Mouse (Mus musculus): ENCODE data around the gene Tcf7. TPM values are rescaled to one million over a fixed set of nuclear protein-coding genes. Genes with fewer than 3 reads are reported as not detected.

The Tcf7 gene
- polyA plus RNA-seq, 1 experiment from 2014 or later = 3.8 TPM

GRCm38 (mm10) chr11:52260878-52261277 is 21.9 kb downstream of the Tcf7 start:
- no peaks in the 10 kb centered on the region for H3K9me3 ChIP-seq (replicated peaks)
- H3K4me2 ChIP-seq = no peak overlapping the region
- H3K4me1 ChIP-seq = peaks cover 7% of the 10 kb centered on the region; the same call in 1 of the 2 replicates
- H3K9ac ChIP-seq = no peak overlapping the region
- no peaks in the 10 kb centered on the region for H3K27me3 ChIP-seq (replicated peaks)
- no peak for ATAC-seq
- H3K4me3 ChIP-seq = no peak overlapping the region
- no peak overlapping the region for H3K27ac ChIP-seq
- WGBS (ENCODE audit: insufficient replicate concordance) = 65% methylated on average over 4 of the region's 4 CpGs
- H3K36me3 ChIP-seq = peaks cover 3% of the 10 kb centered on the region; the same call in 1 of the 2 replicates

GRCm38 (mm10) chr11:52258711-52259110 is 24.1 kb downstream of the Tcf7 start:
- H3K27ac ChIP-seq = no peak overlapping the region
- no peaks in the 10 kb centered on the region for H3K9me3 ChIP-seq (replicated peaks)
- H3K9ac ChIP-seq = no peak overlapping the region
- peaks cover 3% of the 10 kb centered on the region; the same call in 1 of the 2 replicates for H3K36me3 ChIP-seq
- H3K4me2 ChIP-seq = no peak overlapping the region
- H3K27me3 ChIP-seq (replicated peaks) = no peaks in the 10 kb centered on the region
- H3K4me1 ChIP-seq = no peaks in the 10 kb centered on the region
- 48% methylated on average over 5 of the region's 5 CpGs for WGBS (ENCODE audit: insufficient replicate concordance)
- no peak for ATAC-seq
- H3K4me3 ChIP-seq = no peak overlapping the region

- Histone ChIP-seq H3K4me2 (no peak overlapping the region), H3K9me3 (replicated peaks) (no peaks in the 10 kb centered on the region), H3K4me3 (no peak overlapping the region), H3K9ac (no peak overlapping the region), H3K36me3 (peaks cover 3% of the 10 kb centered on the region; the same call in 1 of the 2 replicates), H3K27me3 (replicated peaks) (no peaks in the 10 kb centered on the region), H3K4me1 (no peaks in the 10 kb centered on the region), H3K27ac (no peak overlapping the region)
- ATAC-seq = no peak
- 61% methylated on average over 3 of the region's 3 CpGs for WGBS (ENCODE audit: insufficient replicate concordance)
Measured at GRCm38 (mm10) chr11:52257376-52257775, 25.4 kb downstream of the Tcf7 start.

- Histone ChIP-seq H3K36me3 (peaks cover 5% of the 10 kb centered on the region), H3K27me3 (replicated peaks) (no peaks in the 10 kb centered on the region), H3K4me2 (no peak overlapping the region), H3K9me3 (replicated peaks) (no peaks in the 10 kb centered on the region), H3K27ac (no peak overlapping the region), H3K9ac (no peak overlapping the region), H3K4me3 (no peak overlapping the region), H3K4me1 (no peaks in the 10 kb centered on the region)
- no peak for ATAC-seq
- 72% methylated on average over 8 of the region's 8 CpGs for WGBS (ENCODE audit: insufficient replicate concordance)
Measured at GRCm38 (mm10) chr11:52255077-52255476, 27.7 kb downstream of the Tcf7 start.

- Histone ChIP-seq H3K9me3 (replicated peaks) (no peaks in the 10 kb centered on the region), H3K4me1 (no peaks in the 10 kb centered on the region), H3K4me3 (no peak overlapping the region), H3K36me3 (peaks cover 16% of the 10 kb centered on the region), H3K4me2 (no peak overlapping the region), H3K9ac (no peak overlapping the region), H3K27ac (no peak overlapping the region), H3K27me3 (replicated peaks) (no peaks in the 10 kb centered on the region)
- ATAC-seq = no peak
- 63% methylated on average over 11 of the region's 11 CpGs for WGBS (ENCODE audit: insufficient replicate concordance)
Measured at GRCm38 (mm10) chr11:52253674-52254375, 29.0 kb downstream of the Tcf7 start.

- Histone ChIP-seq H3K9me3 (replicated peaks) (no peaks in the 10 kb centered on the region), H3K9ac (no peak overlapping the region), H3K36me3 (peaks cover 26% of the 10 kb centered on the region), H3K27ac (no peak overlapping the region), H3K4me2 (no peak overlapping the region), H3K4me1 (no peaks in the 10 kb centered on the region), H3K4me3 (no peak overlapping the region), H3K27me3 (replicated peaks) (no peaks in the 10 kb centered on the region)
- 55% methylated on average over 1 of the region's 1 CpGs for WGBS (ENCODE audit: insufficient replicate concordance)
- no peak for ATAC-seq
Measured at GRCm38 (mm10) chr11:52252692-52253091, 30.1 kb downstream of the Tcf7 start.

- no peak overlapping the region for H3K4me3 ChIP-seq
- H3K27me3 ChIP-seq (replicated peaks) = no peaks in the 10 kb centered on the region
- no peaks in the 10 kb centered on the region for H3K9me3 ChIP-seq (replicated peaks)
- no peak overlapping the region for H3K4me2 ChIP-seq
- no peak for ATAC-seq
- H3K9ac ChIP-seq = no peak overlapping the region
- H3K4me1 ChIP-seq = no peaks in the 10 kb centered on the region
- H3K27ac ChIP-seq = no peak overlapping the region
- WGBS (ENCODE audit: insufficient replicate concordance) = 76% methylated on average over 5 of the region's 5 CpGs
- peaks cover 35% of the 10 kb centered on the region for H3K36me3 ChIP-seq
Measured at GRCm38 (mm10) chr11:52251770-52252169, 31.0 kb downstream of the Tcf7 start.

- no peak overlapping the region for H3K27ac ChIP-seq
- no peaks in the 10 kb centered on the region for H3K4me1 ChIP-seq
- 78% methylated on average over 2 of the region's 2 CpGs for WGBS (ENCODE audit: insufficient replicate concordance)
- H3K4me3 ChIP-seq = no peak overlapping the region
- no peaks in the 10 kb centered on the region for H3K9me3 ChIP-seq (replicated peaks)
- peaks cover 55% of the 10 kb centered on the region for H3K36me3 ChIP-seq
- no peak for ATAC-seq
- no peak overlapping the region for H3K4me2 ChIP-seq
- H3K9ac ChIP-seq = no peak overlapping the region
- H3K27me3 ChIP-seq (replicated peaks) = no peaks in the 10 kb centered on the region
Measured at GRCm38 (mm10) chr11:52249452-52249851, 33.4 kb downstream of the Tcf7 start.

GRCm38 (mm10) chr11:52240898-52241542 is 41.8 kb downstream of the Tcf7 start:
- 84% methylated on average over 4 of the region's 4 CpGs for WGBS (ENCODE audit: insufficient replicate concordance)
- no peak for ATAC-seq
- Histone ChIP-seq H3K4me3 (no peak overlapping the region), H3K27me3 (replicated peaks) (no peaks in the 10 kb centered on the region), H3K27ac (no peak overlapping the region), H3K36me3 (peaks cover 92% of the 10 kb centered on the region), H3K9me3 (replicated peaks) (no peaks in the 10 kb centered on the region), H3K9ac (no peak overlapping the region), H3K4me1 (0 out of 2 replicates have a peak, but pooled peaks cover 2% of the 10 kb centered on the region), H3K4me2 (no peak overlapping the region)

- H3K9me3 ChIP-seq (replicated peaks) = no peaks in the 10 kb centered on the region
- H3K4me2 ChIP-seq = peak overlapping the region; percentile 80
- H3K27me3 ChIP-seq (replicated peaks) = no peaks in the 10 kb centered on the region
- ATAC-seq = no peak
- no peak overlapping the region for H3K9ac ChIP-seq
- no peak overlapping the region for H3K4me3 ChIP-seq
- H3K27ac ChIP-seq = no peak overlapping the region
- H3K4me1 ChIP-seq = peaks cover 33% of the 10 kb centered on the region
- H3K36me3 ChIP-seq = peaks cover 43% of the 10 kb centered on the region
Measured at GRCm38 (mm10) chr11:52234509-52234908, 48.3 kb downstream of the Tcf7 start.

GRCm38 (mm10) chr11:52233906-52234305 is 48.9 kb downstream of the Tcf7 start:
- Histone ChIP-seq H3K4me2 (peak overlapping the region; percentile 80), H3K27ac (no peak overlapping the region), H3K9ac (peak overlapping the region; percentile 99), H3K4me3 (peak overlapping the region; percentile 97), H3K27me3 (replicated peaks) (no peaks in the 10 kb centered on the region), H3K4me1 (peaks cover 33% of the 10 kb centered on the region), H3K9me3 (replicated peaks) (no peaks in the 10 kb centered on the region), H3K36me3 (peaks cover 37% of the 10 kb centered on the region)
- ATAC-seq = no peak
- WGBS (ENCODE audit: insufficient replicate concordance) = 81% methylated on average over 1 of the region's 1 CpGs

- no peaks in the 10 kb centered on the region for H3K27me3 ChIP-seq (replicated peaks)
- peak overlapping the region; percentile 97 for H3K4me3 ChIP-seq
- H3K27ac ChIP-seq = 0 out of 2 replicates have a peak overlapping the region, but pooled peaks have one; percentile 27
- WGBS (ENCODE audit: insufficient replicate concordance) = 23% methylated on average over 3 of the region's 3 CpGs
- H3K9ac ChIP-seq = peak overlapping the region; percentile 99
- H3K36me3 ChIP-seq = peaks cover 29% of the 10 kb centered on the region
- peak overlapping the region; percentile 80 for H3K4me2 ChIP-seq
- no peaks in the 10 kb centered on the region for H3K9me3 ChIP-seq (replicated peaks)
- no peak for ATAC-seq
- H3K4me1 ChIP-seq = peaks cover 33% of the 10 kb centered on the region
Measured at GRCm38 (mm10) chr11:52233043-52233653, 49.7 kb downstream of the Tcf7 start.

Measured in liver, embryonic 12.5 days (tissue).